Comparison of ENCODE assay signal across 8 mouse cellular contexts in genomic region chr2:90904076-90904855, GRCm38 (mm10). TPM values are rescaled to one million over a fixed set of nuclear protein-coding genes. Genes with fewer than 3 reads are reported as not detected.
A peak's percentile ranks its signal among the peaks of the same experiment; 100 is the strongest.
DNase-seq lines count a peak whose midpoint lies in the region; ATAC-seq and TF ChIP-seq lines count a peak whose summit lies in the region.

Gene Kbtbd4 (plus strand): TSS chr2:90904740.
Gene Ndufs3 (minus strand): TSS chr2:90904827.

- intact Hi-C loops in left cerebral cortex, postnatal 10 days (cut with DNase I): loop anchor here (5.0 kb wide), 1 partner anchor 148 kb away; the partner anchor contains the start of gene Psmc3

- H3K4me1 ChIP-seq in cortical plate, adult 2 months (ENCODE audit: control insufficient read depth, insufficient read depth, low read length): peaks cover 1% of the 10 kb centered on the region; the same call in 1 of the 2 replicates

- ATAC-seq in activated CD4-positive, CD25-positive, alpha-beta regulatory T cell, adult 4 months: peak; percentile 98
- ATAC-seq in megakaryocyte-erythroid progenitor cell, adult 5-6 weeks (replicated peaks; ENCODE audit: low FRiP score, low TSS enrichment, poor library complexity, severe bottlenecking): peak; percentile 93

- H3K27ac ChIP-seq in cortical plate, adult 2 months (ENCODE audit: insufficient read depth, low read length): peak within 1 kb of the TSS; percentile 96

- peak; percentile 92; the same call in 1 of the 2 replicates for TF ChIP-seq POLR2A in cortical plate, adult 2 months (IDR thresholded peaks at IDR 0.05; ENCODE audit: extremely low read depth, insufficient read depth, low read length)

- peak within 1 kb of the TSS; percentile 81 for H3K4me3 ChIP-seq in cortical plate, adult 2 months (ENCODE audit: insufficient read depth, low read length)

- DNase-seq in gastrocnemius, adult 8-10 months (ENCODE audit: low spot score in 2 of 2): peak; percentile 72 to 75
- peak; percentile 85 for DNase-seq in hindlimb bud, embryonic 11.5 days (ENCODE audit: extremely low spot score, low read depth, low spot score)
- DNase-seq in left cerebral cortex, postnatal 10 days (ENCODE audit: extremely low spot score in 1 of 2, low spot score in 2 of 2): peak; percentile 83 to 91
- peak; percentile 85 for DNase-seq in right cerebral cortex, postnatal 25 days
- peak; percentile 80 to 87 for DNase-seq in urinary bladder, postnatal 4 days (ENCODE audit: low spot score in 2 of 2)

- TF ChIP-seq CTCF in cortical plate, adult 2 months (IDR thresholded peaks at IDR 0.05; ENCODE audit: extremely low read depth, insufficient read depth, low read length): no peak

RNA-seq across cellular contexts. Expression of gene Kbtbd4, which starts in this region (rescaled TPM):
- 10 to 100 TPM; 34.3 to 37.8 TPM for polyA plus RNA-seq in activated CD4-positive, CD25-positive, alpha-beta regulatory T cell, adult 4 months (2017; shearing (Covaris generic))
- polyA plus RNA-seq in cortical plate, adult 2 months (2012; rRNA removed): 25.3 and 28.1 TPM in 2 replicates
- total RNA-seq in gastrocnemius, adult 8-10 months (2022): 10 to 100 TPM; 17.9 to 24.0 (median 22.6) TPM
- 10 to 100 TPM; 40.9 to 43.6 TPM for total RNA-seq in left cerebral cortex, postnatal 10 days (2021)
- total RNA-seq in megakaryocyte-erythroid progenitor cell, adult 5-6 weeks (2014; fragmentation: Nextera tagmentation): 14.3 and 18.7 TPM in 2 replicates
- total RNA-seq in megakaryocyte-erythroid progenitor cell, adult 5-6 weeks (2017): 28.6 and 32.0 TPM in 2 replicates

RNA-seq across cellular contexts. Expression of gene Ndufs3, which starts in this region (rescaled TPM):
- polyA plus RNA-seq in activated CD4-positive, CD25-positive, alpha-beta regulatory T cell, adult 4 months (2017; shearing (Covaris generic)): 100 to 1,000 TPM; 119 to 121 TPM
- 222 and 229 TPM in 2 replicates for polyA plus RNA-seq in cortical plate, adult 2 months (2012; rRNA removed)
- total RNA-seq in gastrocnemius, adult 8-10 months (2022): 100 to 1,000 TPM; 495 to 615 (median 547) TPM
- 100 to 1,000 TPM; 216 to 217 TPM for total RNA-seq in left cerebral cortex, postnatal 10 days (2021)
- total RNA-seq in megakaryocyte-erythroid progenitor cell, adult 5-6 weeks (2014; fragmentation: Nextera tagmentation): 200 and 247 TPM in 2 replicates
- total RNA-seq in megakaryocyte-erythroid progenitor cell, adult 5-6 weeks (2017): 96.1 and 109 TPM in 2 replicates

Comparison
In these comparisons a context has a peak if more than half of its experiments do, and no peak if none do; other contexts are left out.
1. Peak in every context shown above with its lines: DNase-seq, ATAC-seq, H3K4me3 ChIP-seq and H3K27ac ChIP-seq.